Mouse (Mus musculus) stomach, embryonic 15.5 days (tissue): ENCODE data around the gene Nr2e1. TPM values are rescaled to one million over a fixed set of nuclear protein-coding genes. Genes with fewer than 3 reads are reported as not detected.

Source experiments
- ATAC-seq: fragments of 200-750 bp; cut with Nextera tagmentation; 2 replicates; pipeline ENCODE4 v1.8.0; 2017; ENCODE audit warnings: low read depth, moderate number of reproducible peaks, moderate TSS enrichment; ENCODE audit not compliant: insufficient read depth, low FRiP score
- H3K27ac ChIP-seq: fragments of 300-500 bp; sonication (generic); 2 replicates; pipeline ENCODE4 v1.5.1; 2015; ENCODE audit warnings: mild to moderate bottlenecking, inconsistent platforms
- H3K27me3 ChIP-seq: fragments of 300-500 bp; sonication (generic); replicated peaks from 2 replicates; pipeline ENCODE4 v1.6.1; 2015; ENCODE audit warnings: inconsistent platforms
- H3K36me3 ChIP-seq: fragments of 300-500 bp; sonication (generic); 2 replicates; pipeline ENCODE4 v1.6.1; 2015; ENCODE audit warnings: inconsistent platforms
- H3K4me1 ChIP-seq: fragments of 300-500 bp; sonication (generic); 2 replicates; pipeline ENCODE4 v1.6.1; 2015; ENCODE audit warnings: inconsistent platforms
- H3K4me2 ChIP-seq: fragments of 300-500 bp; sonication (generic); 2 replicates; pipeline ENCODE4 v1.6.1; 2015; ENCODE audit warnings: mild to moderate bottlenecking, inconsistent platforms
- H3K4me3 ChIP-seq: fragments of 300-500 bp; sonication (generic); replicated peaks from 2 replicates; pipeline ENCODE4 v1.5.1; 2015; ENCODE audit warnings: inconsistent platforms
- H3K9ac ChIP-seq: fragments of 300-500 bp; sonication (generic); 2 replicates; pipeline ENCODE4 v1.6.1; 2015; ENCODE audit warnings: inconsistent platforms
- H3K9me3 ChIP-seq: fragments of 300-500 bp; sonication (generic); 2 replicates; pipeline ENCODE4 v1.6.1; 2016; ENCODE audit warnings: inconsistent platforms
- WGBS: fragments of 180-500 bp; shearing (Covaris S2); methylation state at CpG from one replicate; pipeline ENCODE4 v1.1.7; 2015; 5-methylcytosine and 5-hydroxymethylcytosine counted together
- polyA plus RNA-seq: library from polyadenylated mRNA; unstranded; fragments of >200 nt; fragmentation: Nextera tagmentation; extraction: Ambion mirVana; gene quantifications from 2 replicates; pipeline ENCODE4 v1.2.1, GENCODE M21; 2015

Nr2e1 gene
- polyA plus RNA-seq, 1 experiment from 2014 or later = 0.14 TPM

- Histone ChIP-seq H3K9ac (no peak overlapping the region), H3K4me1 (peaks cover 13% of the 10 kb centered on the region; the same call in 1 of the 2 replicates), H3K27ac (no peak overlapping the region), H3K4me2 (no peak overlapping the region), H3K4me3 (no peak overlapping the region), H3K27me3 (peaks cover 95% of the 10 kb centered on the region), H3K36me3 (no peaks in the 10 kb centered on the region), H3K9me3 (no peaks in the 10 kb centered on the region)
- ATAC-seq = no peak
- WGBS = 4% methylated on average over 8 of the region's 8 CpGs
Observed at GRCm38 (mm10) chr10:42585156-42585555, 1.7 kb upstream of the Nr2e1 start.

- Histone ChIP-seq H3K4me1 (peaks cover 13% of the 10 kb centered on the region; the same call in 1 of the 2 replicates), H3K9me3 (no peaks in the 10 kb centered on the region), H3K9ac (no peak overlapping the region), H3K4me2 (0 out of 2 replicates have a peak overlapping the region, but pooled peaks have one; percentile 16), H3K27ac (no peak overlapping the region), H3K4me3 (peak overlapping the region; percentile 12; the same call in 1 of the 2 replicates), H3K36me3 (no peaks in the 10 kb centered on the region), H3K27me3 (peaks cover 95% of the 10 kb centered on the region)
- ATAC-seq = no peak
- under 1% methylated on average over 37 of the region's 37 CpGs for WGBS
Observed at GRCm38 (mm10) chr10:42584436-42584983, 1.1 kb upstream of the Nr2e1 start.

- Histone ChIP-seq H3K9me3 (no peaks in the 10 kb centered on the region), H3K9ac (no peak overlapping the region), H3K4me2 (peak overlapping the region; percentile 16; the same call in 1 of the 2 replicates), H3K36me3 (no peaks in the 10 kb centered on the region), H3K4me3 (peak overlapping the region; percentile 12), H3K4me1 (peaks cover 13% of the 10 kb centered on the region; the same call in 1 of the 2 replicates), H3K27ac (no peak overlapping the region), H3K27me3 (peaks cover 95% of the 10 kb centered on the region)
- ATAC-seq = no peak
- WGBS = 2% methylated on average over 32 of the region's 32 CpGs
Observed at GRCm38 (mm10) chr10:42583902-42584435, 537 bp upstream of the Nr2e1 start.

- Histone ChIP-seq H3K9me3 (no peaks in the 10 kb centered on the region), H3K36me3 (no peaks in the 10 kb centered on the region), H3K4me2 (no peak overlapping the region), H3K4me1 (peaks cover 13% of the 10 kb centered on the region; the same call in 1 of the 2 replicates), H3K27ac (no peak overlapping the region), H3K9ac (no peak overlapping the region), H3K27me3 (peaks cover 96% of the 10 kb centered on the region), H3K4me3 (0 out of 2 replicates have a peak overlapping the region, but pooled peaks have one; percentile 9)
- ATAC-seq = peak; percentile 27; the same call in 1 of the 2 replicates
- under 1% methylated on average over 44 of the region's 44 CpGs for WGBS
Observed at GRCm38 (mm10) chr10:42582566-42583110, 794 bp downstream of the Nr2e1 start.

- Histone ChIP-seq H3K4me2 (no peak overlapping the region), H3K4me1 (peaks cover 13% of the 10 kb centered on the region; the same call in 1 of the 2 replicates), H3K9ac (no peak overlapping the region), H3K27me3 (peaks cover 97% of the 10 kb centered on the region), H3K27ac (no peak overlapping the region), H3K4me3 (0 out of 2 replicates have a peak overlapping the region, but pooled peaks have one; percentile 5), H3K36me3 (no peaks in the 10 kb centered on the region), H3K9me3 (no peaks in the 10 kb centered on the region)
- no peak for ATAC-seq
- WGBS = 2% methylated on average over 45 of the region's 45 CpGs
Observed at GRCm38 (mm10) chr10:42581694-42582565, 1.5 kb downstream of the Nr2e1 start.

GRCm38 (mm10) chr10:42580951-42581277 lies 2.5 kb downstream of the Nr2e1 start:
- Histone ChIP-seq H3K36me3 (no peaks in the 10 kb centered on the region), H3K27me3 (peaks cover 95% of the 10 kb centered on the region), H3K4me2 (no peak overlapping the region), H3K27ac (no peak overlapping the region), H3K4me1 (peaks cover 13% of the 10 kb centered on the region; the same call in 1 of the 2 replicates), H3K4me3 (no peak overlapping the region), H3K9me3 (no peaks in the 10 kb centered on the region), H3K9ac (no peak overlapping the region)
- 7% methylated on average over 7 of the region's 7 CpGs for WGBS
- ATAC-seq = no peak

- no peak for ATAC-seq
Observed at GRCm38 (mm10) chr10:42580131-42580950, 3.1 kb downstream of the Nr2e1 start.

GRCm38 (mm10) chr10:42579475-42580130 lies 3.8 kb downstream of the Nr2e1 start:
- 0 out of 2 replicates have a peak overlapping the region, but pooled peaks have one; percentile 2 for H3K4me2 ChIP-seq
- no peaks in the 10 kb centered on the region for H3K9me3 ChIP-seq
- no peak overlapping the region; the same call in 1 of the 2 replicates for H3K4me3 ChIP-seq
- under 1% methylated on average over 38 of the region's 41 CpGs for WGBS
- no peak overlapping the region for H3K9ac ChIP-seq
- no peaks in the 10 kb centered on the region for H3K36me3 ChIP-seq
- H3K27ac ChIP-seq = no peak overlapping the region
- 0 out of 2 replicates have a peak, but pooled peaks have one; percentile 25 for ATAC-seq
- H3K27me3 ChIP-seq = peaks cover 94% of the 10 kb centered on the region
- peaks cover 11% of the 10 kb centered on the region; the same call in 1 of the 2 replicates for H3K4me1 ChIP-seq

More at GRCm38 (mm10) chr10:42580131-42580950, 3.1 kb downstream of the Nr2e1 start:
- H3K27ac ChIP-seq = no peak overlapping the region
- peaks cover 13% of the 10 kb centered on the region; the same call in 1 of the 2 replicates for H3K4me1 ChIP-seq
- no peaks in the 10 kb centered on the region for H3K36me3 ChIP-seq
- H3K4me3 ChIP-seq = no peak overlapping the region; the same call in 1 of the 2 replicates
- WGBS = 3% methylated on average over 29 of the region's 29 CpGs
- 0 out of 2 replicates have a peak overlapping the region, but pooled peaks have one; percentile 2 for H3K4me2 ChIP-seq
- H3K27me3 ChIP-seq = peaks cover 94% of the 10 kb centered on the region
- no peak overlapping the region for H3K9ac ChIP-seq
- H3K9me3 ChIP-seq = no peaks in the 10 kb centered on the region

GRCm38 (mm10) chr10:42578698-42579474 lies 4.5 kb downstream of the Nr2e1 start:
- Histone ChIP-seq H3K4me1 (peaks cover 4% of the 10 kb centered on the region; the same call in 1 of the 2 replicates), H3K9me3 (no peaks in the 10 kb centered on the region), H3K27ac (no peak overlapping the region), H3K36me3 (no peaks in the 10 kb centered on the region), H3K9ac (no peak overlapping the region), H3K4me3 (no peak overlapping the region), H3K4me2 (no peak overlapping the region), H3K27me3 (peaks cover 94% of the 10 kb centered on the region)
- ATAC-seq = no peak
- WGBS = 3% methylated on average over 22 of the region's 22 CpGs

- Histone ChIP-seq H3K4me1 (peaks cover under 1% of the 10 kb centered on the region; the same call in 1 of the 2 replicates), H3K4me3 (no peak overlapping the region), H3K9ac (no peak overlapping the region), H3K27me3 (peaks cover 94% of the 10 kb centered on the region), H3K27ac (no peak overlapping the region), H3K36me3 (no peaks in the 10 kb centered on the region), H3K9me3 (no peaks in the 10 kb centered on the region), H3K4me2 (no peak overlapping the region)
- ATAC-seq = no peak
- WGBS = 1% methylated on average over 15 of the region's 15 CpGs
Observed at GRCm38 (mm10) chr10:42578281-42578675, 5.2 kb downstream of the Nr2e1 start.
